ENCODE assay signal across 8 mouse cellular contexts in the genomic region with DNA sequence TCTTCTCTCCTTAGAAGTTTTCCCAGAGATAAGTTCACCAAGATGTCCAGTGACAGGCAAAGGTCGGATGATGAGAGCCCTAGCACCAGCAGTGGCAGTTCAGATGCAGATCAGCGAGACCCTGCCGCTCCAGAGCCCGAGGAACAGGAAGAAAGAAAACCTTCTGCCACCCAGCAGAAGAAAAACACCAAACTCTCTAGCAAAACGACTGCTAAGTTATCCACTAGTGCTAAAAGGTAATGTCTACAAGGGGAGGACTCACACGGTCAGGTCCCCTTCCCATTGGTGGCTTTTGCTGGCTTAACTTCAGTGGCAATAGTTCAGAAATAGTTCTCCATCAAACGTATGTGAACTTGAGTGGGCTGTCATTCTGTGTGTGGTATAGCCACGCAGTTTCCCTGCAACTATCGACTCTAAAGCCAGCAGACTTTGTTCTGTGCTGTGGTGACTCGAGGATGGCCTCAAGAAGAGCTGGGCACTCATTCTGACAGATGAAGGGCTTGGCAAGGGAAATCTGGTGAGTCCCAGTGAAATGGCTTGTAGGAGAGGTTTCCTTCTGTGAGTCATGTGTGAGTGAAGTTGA. TPM values are rescaled to one million over a fixed set of nuclear protein-coding genes. Genes with fewer than 3 reads are reported as not detected.
DNase-seq lines count a peak whose midpoint lies in the region; ATAC-seq and TF ChIP-seq lines count a peak whose summit lies in the region.

No protein-coding gene starts in this region.

- peaks cover under 1% of the 10 kb centered on the region; the same call in 1 of the 2 replicates for H3K79me2 ChIP-seq in heart, adult 2 months (replicated peaks; ENCODE audit: control insufficient read depth, insufficient read depth, low read length)

- TF ChIP-seq POLR2A in heart, adult 2 months (IDR thresholded peaks at IDR 0.05; ENCODE audit: insufficient read depth, low read depth, low read length): no peak
- TF ChIP-seq POLR2A in ES-Bruce4 (IDR thresholded peaks at IDR 0.05; ENCODE audit: insufficient read depth, low read length): no peak
- no peak for TF ChIP-seq POLR2A in thymus, adult 2 months (IDR thresholded peaks at IDR 0.05; ENCODE audit: control insufficient read depth, extremely low read depth, insufficient read depth, low read length, poor library complexity)

- H3K4me1 ChIP-seq in heart, adult 2 months (ENCODE audit: control insufficient read depth, insufficient read depth, low read length): peaks cover 16% of the 10 kb centered on the region
- peaks cover 2% of the 10 kb centered on the region for H3K4me1 ChIP-seq in ES-Bruce4 (ENCODE audit: control insufficient read depth, insufficient read depth, low read length)
- no peaks in the 10 kb centered on the region for H3K4me1 ChIP-seq in embryonic facial prominence, embryonic 11.5 days (ENCODE audit: control insufficient read depth, insufficient read depth, low read length)
- H3K4me1 ChIP-seq in hindbrain, embryonic 13.5 days (replicated peaks): peaks cover 38% of the 10 kb centered on the region
- H3K4me1 ChIP-seq in thymus, adult 2 months (replicated peaks; ENCODE audit: control insufficient read depth, insufficient read depth, low read length): peaks cover 10% of the 10 kb centered on the region

- intact Hi-C loops in heart, adult 2 months (cut with DNase I): loop anchor here (2.0 kb wide), 1 partner anchor 44 kb away; no protein-coding TSS in a partner anchor
- intact Hi-C loops in heart, postnatal 25 days (cut with DNase I): loop anchor here (2.0 kb wide), 1 partner anchor 44 kb away; no protein-coding TSS in a partner anchor

- H3K9me3 ChIP-seq in ES-Bruce4 (replicated peaks; ENCODE audit: control insufficient read depth, insufficient read depth, low read length, poor library complexity, severe bottlenecking): no peaks in the 10 kb centered on the region
- H3K9me3 ChIP-seq in embryonic facial prominence, embryonic 11.5 days (replicated peaks; ENCODE audit: control insufficient read depth, low read length): no peaks in the 10 kb centered on the region
- H3K9me3 ChIP-seq in hindbrain, embryonic 13.5 days: no peaks in the 10 kb centered on the region

- H3K36me3 ChIP-seq in heart, adult 2 months (ENCODE audit: control insufficient read depth, insufficient read depth, low read length): peaks cover 23% of the 10 kb centered on the region
- H3K36me3 ChIP-seq in ES-Bruce4 (ENCODE audit: control insufficient read depth, insufficient read depth, low read length, poor library complexity, severe bottlenecking): no peaks in the 10 kb centered on the region; the same call in 1 of the 2 replicates
- no peaks in the 10 kb centered on the region for H3K36me3 ChIP-seq in embryonic facial prominence, embryonic 11.5 days (replicated peaks; ENCODE audit: control insufficient read depth, insufficient read depth, low read depth, low read length)
- H3K36me3 ChIP-seq in hindbrain, embryonic 13.5 days: no peaks in the 10 kb centered on the region
- no peaks in the 10 kb centered on the region for H3K36me3 ChIP-seq in thymus, adult 2 months (ENCODE audit: control insufficient read depth, insufficient read depth, low read length)

- no peak for TF ChIP-seq CTCF in heart, adult 2 months (IDR thresholded peaks at IDR 0.05)
- TF ChIP-seq CTCF in ES-Bruce4 (IDR thresholded peaks at IDR 0.05; ENCODE audit: low read depth, low read length): no peak
- TF ChIP-seq CTCF in thymus, adult 2 months (IDR thresholded peaks at IDR 0.05; ENCODE audit: borderline replicate concordance, control insufficient read depth, extremely low read depth, insufficient read depth, low read length, poor library complexity): no peak

- peak overlapping the region; percentile 72 for H3K4me2 ChIP-seq in embryonic facial prominence, embryonic 11.5 days (ENCODE audit: low read depth, low read length)
- H3K4me2 ChIP-seq in hindbrain, embryonic 13.5 days: peak overlapping the region; percentile 87

- no peak for TF ChIP-seq EP300 in heart, adult 2 months (IDR thresholded peaks at IDR 0.05; ENCODE audit: insufficient read depth, low read depth, low read length)
- no peak for TF ChIP-seq EP300 in ES-Bruce4 (IDR thresholded peaks at IDR 0.05; ENCODE audit: insufficient read depth, low read depth, low read length)

- peak overlapping the region; percentile 43 for H3K9ac ChIP-seq in heart, adult 2 months (ENCODE audit: low read depth, low read length)
- peak overlapping the region; percentile 100; the same call in 1 of the 2 replicates for H3K9ac ChIP-seq in ES-Bruce4 (ENCODE audit: low read depth, poor library complexity, severe bottlenecking)
- H3K9ac ChIP-seq in embryonic facial prominence, embryonic 11.5 days (replicated peaks; ENCODE audit: low read length): peak overlapping the region; percentile 99
- H3K9ac ChIP-seq in hindbrain, embryonic 13.5 days: peak overlapping the region; percentile 96

- peak overlapping the region; percentile 64 for H3K4me3 ChIP-seq in heart, adult 2 months
- H3K4me3 ChIP-seq in ES-Bruce4 (ENCODE audit: low read depth, low read length): no peak overlapping the region
- peak overlapping the region; percentile 82 for H3K4me3 ChIP-seq in embryonic facial prominence, embryonic 11.5 days (ENCODE audit: low read depth, low read length)
- peak overlapping the region; percentile 75 for H3K4me3 ChIP-seq in hindbrain, embryonic 13.5 days
- H3K4me3 ChIP-seq in thymus, adult 2 months (ENCODE audit: control insufficient read depth, insufficient read depth, low read length): peak overlapping the region; percentile 31

- 11% methylated on average over 10 of the region's 10 CpGs for WGBS in heart, adult 2 months
- WGBS in embryonic facial prominence, embryonic 11.5 days: 19% methylated on average over 10 of the region's 10 CpGs
- 7% methylated on average over 10 of the region's 10 CpGs for WGBS in hindbrain, embryonic 13.5 days
- WGBS in thymus, adult 2 months: 10% methylated on average over 10 of the region's 10 CpGs

- peak overlapping the region; percentile 87 for H3K27ac ChIP-seq in heart, adult 2 months
- no peak overlapping the region for H3K27ac ChIP-seq in ES-Bruce4 (ENCODE audit: insufficient read depth, low read length)
- no peak overlapping the region for H3K27ac ChIP-seq in embryonic facial prominence, embryonic 11.5 days (replicated peaks; ENCODE audit: low read depth, low read length)
- H3K27ac ChIP-seq in hindbrain, embryonic 13.5 days: peak overlapping the region; percentile 98
- H3K27ac ChIP-seq in thymus, adult 2 months (ENCODE audit: control insufficient read depth, insufficient read depth, low read length): peak overlapping the region; percentile 57

- peak; percentile 23 to 42 for DNase-seq in heart, adult 2 months
- DNase-seq in heart, postnatal 25 days (ENCODE audit: low spot score): no peak
- DNase-seq in embryonic facial prominence, embryonic 11.5 days (ENCODE audit: low spot score): peak; percentile 22
- DNase-seq in thymus, adult 2 months: peak; percentile 38
- no peak for DNase-seq in gastrocnemius, postnatal 10 days

- no peaks in the 10 kb centered on the region for H3K27me3 ChIP-seq in heart, adult 2 months (ENCODE audit: control insufficient read depth, insufficient read depth, low read length)
- H3K27me3 ChIP-seq in ES-Bruce4 (ENCODE audit: control insufficient read depth, insufficient read depth, low read length, poor library complexity, severe bottlenecking): no peaks in the 10 kb centered on the region
- H3K27me3 ChIP-seq in embryonic facial prominence, embryonic 11.5 days (ENCODE audit: control insufficient read depth, insufficient read depth, low read length): no peaks in the 10 kb centered on the region
- no peaks in the 10 kb centered on the region for H3K27me3 ChIP-seq in hindbrain, embryonic 13.5 days
- no peaks in the 10 kb centered on the region for H3K27me3 ChIP-seq in thymus, adult 2 months (ENCODE audit: control insufficient read depth, insufficient read depth, low read length)

- ATAC-seq in embryonic facial prominence, embryonic 11.5 days (replicated peaks; ENCODE audit: insufficient number of reproducible peaks, low FRiP score, low TSS enrichment, low read depth): no peak
- no peak for ATAC-seq in hindbrain, embryonic 13.5 days (ENCODE audit: low FRiP score)
- ATAC-seq in megakaryocyte-erythroid progenitor cell, adult 5-6 weeks (replicated peaks; ENCODE audit: low FRiP score, low TSS enrichment, poor library complexity, severe bottlenecking): peak; percentile 19

RNA-seq across cellular contexts. Expression of gene Ube2e3, which starts 2.6 kb away (rescaled TPM):
- 10 to 100 TPM; 42.1 to 47.8 TPM for total RNA-seq in heart, adult 2 months (2021)
- polyA plus RNA-seq in heart, adult 2 months (2012; rRNA removed): 20.9 and 39.4 TPM in 2 replicates
- total RNA-seq in heart, postnatal 25 days (2021): 10 to 100 TPM; 49.0 to 49.3 TPM
- 36.6 and 37.9 TPM in 2 replicates for polyA plus RNA-seq in ES-Bruce4 (2011; ENCODE audit: insufficient read depth, insufficient read length, low read depth, missing spikeins)
- 248 and 251 TPM in 2 replicates for polyA plus RNA-seq in embryonic facial prominence, embryonic 11.5 days (2014; fragmentation: Nextera tagmentation; extraction: Ambion mirVana)
- 313 TPM in 2 replicates for polyA plus RNA-seq in hindbrain, embryonic 13.5 days (2015; fragmentation: Nextera tagmentation; extraction: Ambion mirVana)
- 68.2 and 83.1 TPM in 2 replicates for total RNA-seq in megakaryocyte-erythroid progenitor cell, adult 5-6 weeks (2014; fragmentation: Nextera tagmentation)
- 66.6 and 73.7 TPM in 2 replicates for total RNA-seq in megakaryocyte-erythroid progenitor cell, adult 5-6 weeks (2017)
- polyA plus RNA-seq in thymus, adult 2 months (2012; rRNA removed): 37.3 and 61.8 TPM in 2 replicates
- total RNA-seq in gastrocnemius, postnatal 10 days (2021): 10 to 100 TPM; 27.5 to 31.7 TPM

Comparison
In these comparisons a context has a peak if more than half of its experiments do, and no peak if none do; other contexts are left out.
1. DNase-seq: peak in heart, adult 2 months (2 of 2), embryonic facial prominence, embryonic 11.5 days (single experiment) and thymus, adult 2 months (single experiment); none in heart, postnatal 25 days (single experiment) and gastrocnemius, postnatal 10 days (single experiment).
2. H3K27ac ChIP-seq: peak in heart, adult 2 months (single experiment), hindbrain, embryonic 13.5 days (single experiment) and thymus, adult 2 months (single experiment); none in ES-Bruce4 (single experiment) and embryonic facial prominence, embryonic 11.5 days (single experiment).
3. H3K9ac ChIP-seq: peak in every context shown above with its lines; median percentile 100 in ES-Bruce4; 99 in embryonic facial prominence, embryonic 11.5 days; 96 in hindbrain, embryonic 13.5 days; 43 in heart, adult 2 months.